Mouse (Mus musculus) right cerebral cortex, adult 18-20 months (tissue): ENCODE measurements around the gene Wnt11.

ENCODE experiments used
- DNase-seq: peaks from one replicate; pipeline ENCODE4 v3.0.0; 2022; ENCODE audit warnings: mixed read lengths

The Wnt11 gene

DNA sequence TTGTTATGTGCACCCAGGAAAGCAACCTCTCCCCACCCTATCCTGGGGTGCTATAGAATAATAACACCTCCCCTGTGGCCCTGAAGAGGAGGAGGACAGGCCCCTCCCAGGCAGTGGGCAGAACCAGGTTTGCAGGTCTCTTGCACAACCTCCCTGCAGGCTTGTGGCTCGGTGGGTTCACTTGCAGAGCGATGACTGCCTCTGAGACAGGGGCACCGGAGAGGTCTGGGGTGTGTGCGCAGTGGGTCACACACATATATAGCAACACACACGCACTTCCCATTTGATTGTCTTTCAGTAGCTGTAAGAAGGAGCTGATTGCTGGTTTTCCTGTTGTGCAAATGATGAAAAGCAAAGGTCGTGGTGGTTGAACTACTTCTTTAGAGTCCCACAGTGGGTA, 3.6 kb upstream of the Wnt11 start:
- DNase-seq = no peak

DNA sequence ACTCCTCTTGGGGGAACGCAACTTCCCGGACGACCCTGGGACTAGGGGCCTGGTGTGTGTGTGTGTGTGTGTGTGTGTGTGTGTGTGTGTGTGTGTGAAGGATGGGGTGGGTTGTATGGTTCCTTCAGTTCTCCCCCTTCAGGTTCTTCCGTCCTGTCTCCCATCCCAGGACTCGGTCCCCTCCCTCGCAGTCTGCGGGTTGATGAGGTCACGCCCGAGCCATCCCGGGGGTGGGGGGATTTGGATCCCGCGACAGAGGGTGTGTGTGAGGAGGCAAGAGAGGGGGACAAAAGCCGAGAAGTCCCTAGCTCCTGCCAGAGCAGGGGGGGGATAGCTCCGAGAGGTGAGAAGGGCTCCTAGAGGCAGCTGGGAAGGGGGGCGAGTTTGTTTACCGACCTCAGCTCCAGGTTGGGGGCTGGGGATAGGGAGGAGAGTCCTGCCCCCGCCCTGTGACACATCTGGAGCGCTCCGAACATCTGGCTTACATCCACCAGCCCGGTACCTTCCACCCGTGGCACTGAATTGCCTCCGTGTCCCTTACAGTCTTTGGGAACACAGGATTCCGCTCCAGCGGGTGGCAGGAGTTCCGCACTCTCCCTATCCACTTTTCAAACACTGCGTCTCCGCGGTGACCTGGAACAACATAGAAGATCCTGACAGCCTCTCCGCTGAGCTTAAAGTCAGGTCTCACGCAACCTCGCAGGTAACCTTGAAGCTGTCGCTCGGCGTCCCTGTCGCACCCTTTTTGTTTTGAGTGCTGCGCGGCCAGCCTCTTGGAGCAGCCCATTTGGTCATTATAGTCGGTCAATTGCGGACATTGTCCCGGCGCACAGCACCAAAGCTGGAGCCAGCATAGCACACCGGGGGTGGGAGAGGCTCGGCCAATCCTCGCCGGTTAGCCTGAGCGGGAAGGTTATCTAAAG, 868 bp downstream of the Wnt11 start:
- no peak for DNase-seq

DNA sequence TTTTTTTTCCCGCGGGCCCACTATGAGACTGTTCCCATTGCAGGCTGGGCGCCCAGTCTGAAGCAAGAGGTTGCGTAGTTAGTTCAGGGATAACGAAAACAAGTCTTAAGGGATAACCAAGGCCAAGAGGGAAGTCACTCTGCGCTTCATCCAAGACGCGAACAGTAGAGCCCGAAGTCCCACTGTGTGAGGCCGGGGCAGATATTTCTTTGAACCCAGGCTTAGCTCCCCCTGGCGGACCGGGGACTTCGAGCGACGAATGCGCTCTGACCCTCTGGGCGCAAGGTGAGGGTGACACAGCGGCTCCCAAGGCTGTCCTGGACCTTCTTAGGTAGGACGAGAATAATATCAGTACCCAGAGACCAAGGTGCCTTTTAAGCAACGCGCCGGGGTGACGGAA, 1.7 kb downstream of the Wnt11 start:
- DNase-seq = no peak

DNA sequence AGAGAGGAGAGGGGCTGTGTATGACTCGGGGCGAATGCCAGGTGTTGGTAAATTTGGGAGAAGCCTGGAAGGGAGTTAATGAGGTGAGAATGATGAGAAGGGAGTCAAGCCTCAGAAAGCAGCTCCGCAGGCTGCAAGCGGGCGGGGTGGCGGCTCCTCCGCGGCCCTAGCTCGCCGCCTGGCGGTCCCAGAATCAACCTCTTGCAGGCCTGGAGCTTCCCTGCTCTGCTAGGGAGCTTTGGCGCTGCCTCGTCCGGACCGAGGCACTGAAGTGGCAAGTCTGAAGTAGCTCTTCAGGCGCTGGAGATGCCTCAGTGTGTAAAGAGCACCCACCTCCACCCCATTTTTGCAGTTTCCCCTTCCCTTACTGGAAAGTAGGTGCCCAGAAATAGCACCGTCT, 3.0 kb downstream of the Wnt11 start:
- DNase-seq = peak; percentile 84

DNA sequence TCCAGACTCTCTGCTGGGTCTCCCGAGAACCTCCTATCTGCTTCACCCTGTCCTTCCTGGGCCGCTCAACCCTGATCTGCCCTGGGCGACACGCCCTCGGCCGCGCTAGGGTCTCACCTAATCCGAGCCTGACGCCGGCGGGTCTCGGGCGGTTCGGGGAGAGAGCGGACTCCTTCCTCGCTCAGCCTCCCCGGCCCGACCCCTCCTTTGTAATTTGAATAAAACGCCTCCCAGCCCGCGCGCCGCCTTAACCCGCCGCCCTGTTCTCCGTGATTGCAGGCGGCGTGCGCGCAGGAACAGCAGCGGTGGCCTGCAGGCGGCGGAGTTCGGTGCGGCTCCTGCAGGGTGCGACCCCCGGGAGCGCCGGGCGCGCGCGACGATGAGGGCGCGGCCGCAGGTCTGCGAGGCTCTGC, 3.8 kb downstream of the Wnt11 start:
- no peak for DNase-seq

DNA sequence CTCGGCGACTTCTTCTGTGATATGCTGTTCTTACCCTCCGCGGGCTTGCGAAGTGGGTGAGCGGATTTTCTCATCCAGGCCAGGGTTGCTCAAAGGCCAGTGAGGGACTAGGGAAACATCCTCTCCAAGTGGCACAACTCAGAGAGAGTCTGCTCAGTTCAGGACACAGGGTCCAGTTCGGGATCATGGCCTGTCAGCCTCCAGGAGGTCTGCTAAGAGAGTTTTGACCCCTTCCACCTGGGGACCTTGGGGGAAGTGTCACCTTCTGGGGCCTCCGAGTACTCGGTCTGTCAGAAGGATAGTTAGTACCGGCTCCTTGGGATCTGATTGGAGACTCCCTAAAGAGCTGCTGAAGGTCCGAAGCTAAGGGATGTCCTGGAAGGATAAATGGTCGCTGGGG, 4.4 kb downstream of the Wnt11 start:
- no peak for DNase-seq

DNA sequence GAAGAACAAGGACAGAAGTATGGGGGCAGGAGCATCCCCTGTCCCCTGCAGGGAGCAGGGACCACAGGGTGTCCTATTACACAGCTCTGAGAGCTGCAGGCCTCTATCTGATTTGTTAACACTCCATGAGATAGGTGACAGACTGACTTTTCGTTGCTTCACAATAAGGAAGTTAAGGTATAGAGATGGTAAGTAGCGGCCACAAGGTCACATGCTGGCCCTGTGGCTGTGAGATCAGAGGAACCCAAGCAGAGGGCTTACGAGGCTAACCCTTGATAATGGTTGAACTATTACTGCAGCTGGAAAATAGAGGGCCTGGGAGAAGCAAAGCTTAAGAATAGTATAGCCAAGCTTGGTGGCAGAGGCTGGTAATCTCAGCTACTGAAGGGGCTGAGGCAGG, 5.9 kb downstream of the Wnt11 start:
- DNase-seq = no peak

DNA sequence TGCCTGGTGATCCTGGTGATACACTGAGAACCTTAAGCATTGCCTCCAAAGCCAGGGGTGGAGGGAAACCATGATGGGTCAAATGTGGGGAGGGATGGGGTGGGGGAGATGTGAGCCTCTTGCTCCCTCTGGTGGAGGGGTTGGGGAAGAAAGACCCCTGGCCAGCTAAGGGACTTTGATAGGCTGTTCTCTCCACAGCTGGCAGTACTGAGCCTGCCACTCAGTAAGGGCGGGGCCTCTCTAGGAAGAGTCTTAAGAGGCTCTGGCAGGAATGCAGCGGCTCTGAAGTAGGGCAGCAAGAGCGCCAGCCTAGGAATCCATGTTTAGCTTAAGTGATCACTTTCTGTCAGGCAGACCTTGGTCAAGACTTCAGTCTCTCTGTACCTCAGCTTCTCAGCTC, 6.9 kb downstream of the Wnt11 start:
- no peak for DNase-seq

DNA sequence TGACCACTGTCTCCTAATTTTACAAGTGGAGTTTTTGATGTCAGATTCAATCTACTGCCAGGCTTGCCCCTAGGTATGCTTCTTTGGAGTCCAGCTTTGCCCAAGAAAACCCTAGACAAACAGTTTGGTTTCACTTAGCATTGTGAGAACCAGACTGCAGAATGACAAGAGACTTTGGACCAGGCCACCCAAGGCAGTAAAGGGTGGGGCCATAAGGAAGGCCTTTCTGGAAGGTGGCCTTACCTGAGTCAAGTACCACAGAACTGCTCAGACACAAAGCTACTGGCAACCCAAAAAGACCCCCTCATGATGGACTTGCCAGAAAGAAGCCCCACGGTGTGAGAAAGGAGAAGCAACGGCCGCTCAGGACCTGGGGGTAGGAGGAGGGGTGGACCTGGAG, 8.1 kb downstream of the Wnt11 start:
- DNase-seq = no peak

DNA sequence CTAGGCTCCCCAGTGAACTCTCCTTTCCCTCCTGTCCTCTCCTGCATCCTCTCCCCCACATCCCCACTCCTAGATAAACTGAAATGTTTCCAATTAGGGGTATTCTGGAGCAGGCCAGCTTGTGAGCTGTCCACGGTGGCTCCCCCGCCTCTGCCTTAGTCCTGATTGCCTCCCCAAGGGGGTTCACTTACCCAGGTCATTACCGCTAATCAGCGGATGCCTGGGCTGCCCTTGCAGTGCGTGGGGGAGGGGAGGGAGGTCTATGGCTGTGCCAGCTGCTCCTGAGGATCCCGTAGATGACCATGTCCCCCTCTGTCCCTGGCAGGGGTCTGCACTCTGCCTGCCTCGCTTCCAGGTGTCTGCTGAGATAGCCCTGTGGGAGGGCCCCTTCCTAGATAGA, 8.7 kb downstream of the Wnt11 start:
- no peak for DNase-seq

DNA sequence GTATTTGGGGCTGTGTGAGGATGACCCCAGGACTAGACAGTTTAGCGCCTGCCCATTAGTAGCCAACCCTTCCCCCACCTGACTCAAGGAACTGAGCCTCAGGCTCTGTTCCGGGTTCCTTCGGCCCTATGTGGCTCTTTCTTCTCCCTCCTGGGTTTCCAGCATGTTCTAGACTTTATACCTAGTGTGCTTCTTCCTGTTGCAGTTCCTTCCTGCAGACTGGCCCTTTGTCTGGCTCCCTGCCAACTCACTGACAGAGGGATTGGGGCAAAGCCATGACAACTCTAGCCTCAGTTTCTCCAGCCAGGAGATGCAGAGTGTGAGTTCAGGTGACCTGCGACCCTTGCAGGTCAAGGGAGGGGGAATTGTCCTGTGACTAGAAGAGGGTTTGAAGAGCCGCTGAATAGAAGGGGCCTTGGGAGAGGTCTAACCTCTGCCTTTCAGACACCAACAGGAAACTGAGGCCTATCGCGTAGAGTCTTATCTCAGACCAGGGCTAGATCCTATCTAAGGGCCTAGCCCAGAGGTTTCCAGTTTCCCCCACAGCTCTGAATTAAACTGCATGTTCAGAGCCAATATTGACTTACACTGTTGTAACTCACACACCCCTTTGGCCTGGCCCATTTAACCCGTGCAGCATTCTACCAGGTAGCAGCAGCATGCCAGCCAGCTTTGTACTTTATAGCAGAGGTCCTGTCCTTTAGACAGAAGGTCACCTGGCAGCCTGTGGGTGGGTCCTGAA, 14.2 kb downstream of the Wnt11 start:
- DNase-seq = no peak

DNA sequence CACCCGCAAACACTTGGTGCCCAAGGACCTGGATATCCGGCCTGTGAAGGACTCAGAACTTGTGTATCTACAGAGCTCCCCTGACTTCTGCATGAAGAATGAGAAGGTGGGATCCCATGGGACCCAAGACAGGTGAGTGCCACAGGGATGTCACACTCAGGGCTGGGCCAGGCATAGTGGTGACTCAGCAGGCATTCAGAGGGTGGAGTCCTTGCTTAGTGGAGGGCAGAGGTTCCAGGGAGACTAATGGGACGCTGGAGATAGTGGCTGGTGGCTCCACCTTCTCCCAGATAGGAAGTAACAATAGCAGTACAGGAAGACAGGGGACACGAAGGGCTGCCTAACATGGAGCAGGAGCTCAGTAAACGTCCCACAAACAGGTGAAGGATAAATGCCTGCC, 15.5 kb downstream of the Wnt11 start:
- no peak for DNase-seq

DNA sequence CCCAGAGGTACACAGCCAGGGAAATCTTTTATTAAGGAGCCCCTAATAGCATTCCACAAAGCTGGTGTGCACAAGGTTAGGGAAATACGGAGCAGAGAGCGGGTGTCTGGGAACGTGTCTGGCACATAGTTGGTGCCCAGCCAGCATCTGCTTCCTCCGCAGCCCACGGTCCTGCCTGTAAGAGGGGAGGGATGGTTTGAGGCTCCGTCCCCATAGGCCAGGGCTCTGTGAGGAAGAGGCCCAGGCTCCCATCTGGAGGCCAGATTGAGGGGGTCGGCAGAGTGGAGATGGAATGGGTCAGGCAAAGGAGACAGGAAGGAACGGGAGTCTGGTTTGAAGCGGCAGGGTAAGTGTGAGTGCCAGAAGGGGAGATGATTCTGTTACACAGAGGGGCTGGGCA, 16.3 kb downstream of the Wnt11 start:
- DNase-seq = no peak

DNA sequence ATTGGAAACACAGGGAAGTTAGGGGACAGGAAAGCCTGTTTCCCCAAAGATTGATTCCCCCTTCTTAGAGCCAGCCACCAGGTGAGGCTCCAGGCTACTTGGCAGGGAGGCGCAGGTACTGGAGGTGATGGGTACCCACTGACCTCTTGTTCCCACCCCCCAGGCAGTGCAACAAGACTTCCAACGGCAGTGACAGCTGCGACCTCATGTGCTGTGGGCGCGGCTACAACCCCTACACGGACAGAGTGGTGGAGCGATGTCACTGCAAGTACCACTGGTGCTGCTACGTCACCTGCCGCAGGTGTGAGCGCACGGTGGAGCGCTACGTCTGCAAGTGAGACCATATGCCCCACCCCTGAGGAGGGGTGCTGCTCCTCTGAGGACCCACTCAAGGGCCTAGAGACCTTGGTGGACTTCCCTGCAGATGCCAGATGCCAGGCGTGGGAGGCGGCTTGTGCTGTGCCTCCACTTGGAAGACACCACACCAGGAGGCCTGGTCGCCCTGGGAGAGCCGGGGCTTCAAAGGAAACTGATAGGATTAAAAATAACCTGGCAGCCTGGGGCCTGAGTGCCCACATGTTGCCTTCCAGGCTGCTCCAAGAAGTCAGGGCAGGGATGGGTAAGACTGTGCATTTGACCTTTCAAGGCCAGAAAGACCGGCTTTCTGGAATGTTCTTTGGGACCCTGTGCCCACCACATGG, 18.2 kb downstream of the Wnt11 start:
- no peak for DNase-seq

DNA sequence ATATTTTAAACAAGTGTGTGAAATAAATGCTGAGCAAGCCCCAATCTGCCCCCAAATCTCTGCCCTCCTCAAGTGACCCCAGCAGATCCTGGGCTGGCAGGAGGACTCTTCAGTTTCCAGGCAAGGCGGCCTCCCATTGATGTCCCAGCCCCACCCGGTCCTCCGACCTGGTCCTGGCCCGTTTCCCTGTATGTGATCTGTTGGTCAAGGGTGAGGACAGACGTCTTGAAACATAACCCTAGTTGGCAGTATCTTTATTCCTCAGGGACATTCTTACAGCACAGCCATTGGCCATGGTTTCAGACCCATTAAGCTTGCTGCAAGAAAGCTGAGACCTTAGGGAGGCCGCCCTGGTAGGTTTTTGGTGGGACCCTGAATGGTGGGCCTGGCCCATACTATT, 18.9 kb downstream of the Wnt11 start:
- no peak for DNase-seq

DNA sequence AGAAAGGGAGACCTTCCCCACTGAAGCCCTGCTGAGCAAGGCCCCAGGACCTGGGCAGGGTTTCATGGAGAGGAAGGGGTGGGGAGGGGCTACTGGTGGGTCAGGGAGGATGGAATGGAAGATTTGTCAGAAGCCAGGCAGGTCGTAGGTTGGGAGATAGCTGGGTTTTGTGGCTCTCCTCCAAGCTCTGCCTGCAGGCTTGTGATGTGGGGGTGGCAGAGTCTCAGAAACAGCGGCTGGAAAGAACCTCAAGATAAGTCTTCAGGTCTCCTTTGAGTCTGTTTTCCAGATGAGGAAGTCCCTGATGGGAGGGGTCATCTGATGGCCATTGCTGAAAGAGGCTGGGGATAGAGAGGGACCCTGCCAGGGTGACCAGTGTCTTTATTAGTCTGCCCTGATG, 20.5 kb downstream of the Wnt11 start:
- peak; percentile 54 for DNase-seq

DNA sequence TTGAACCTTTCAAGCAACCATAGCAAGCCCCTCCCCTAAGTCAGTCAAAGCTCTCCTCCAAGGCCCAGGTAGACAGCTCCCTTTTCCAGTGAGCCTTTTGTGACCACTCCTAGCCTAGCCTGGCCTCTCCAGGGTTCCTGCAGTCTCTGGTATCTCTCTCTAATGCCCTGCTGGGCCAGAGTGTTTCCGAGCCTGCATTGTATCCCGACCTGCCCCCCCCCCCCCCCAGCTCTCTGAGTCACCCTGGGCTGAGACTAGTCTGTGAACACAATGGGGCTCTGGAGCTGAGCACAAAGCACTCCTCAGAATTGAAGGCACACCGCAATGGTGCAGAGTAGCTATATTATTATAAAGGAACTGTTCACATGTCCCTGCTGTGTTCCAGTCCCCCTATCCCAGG, 21.2 kb downstream of the Wnt11 start:
- DNase-seq = no peak

DNA sequence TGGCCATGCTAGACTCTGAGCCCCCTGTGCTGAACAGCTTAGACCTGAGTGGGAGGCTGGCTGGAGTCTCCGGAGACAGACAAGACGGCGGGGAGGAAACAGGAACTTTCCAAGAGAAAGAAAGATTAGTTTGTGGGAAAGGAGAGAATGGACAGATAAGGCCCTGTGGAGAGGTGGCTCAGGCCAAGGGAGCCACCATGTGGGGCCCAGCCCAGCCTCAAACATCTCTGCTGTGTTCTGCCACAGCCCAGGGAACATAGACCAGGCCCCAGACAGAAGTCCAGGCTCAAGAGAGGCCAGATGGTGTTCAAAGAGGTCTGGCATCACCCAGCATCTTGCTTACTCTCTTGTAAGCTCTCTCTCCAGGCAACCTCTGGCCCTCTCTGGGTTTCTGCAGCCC, 22.2 kb downstream of the Wnt11 start:
- no peak for DNase-seq

DNA sequence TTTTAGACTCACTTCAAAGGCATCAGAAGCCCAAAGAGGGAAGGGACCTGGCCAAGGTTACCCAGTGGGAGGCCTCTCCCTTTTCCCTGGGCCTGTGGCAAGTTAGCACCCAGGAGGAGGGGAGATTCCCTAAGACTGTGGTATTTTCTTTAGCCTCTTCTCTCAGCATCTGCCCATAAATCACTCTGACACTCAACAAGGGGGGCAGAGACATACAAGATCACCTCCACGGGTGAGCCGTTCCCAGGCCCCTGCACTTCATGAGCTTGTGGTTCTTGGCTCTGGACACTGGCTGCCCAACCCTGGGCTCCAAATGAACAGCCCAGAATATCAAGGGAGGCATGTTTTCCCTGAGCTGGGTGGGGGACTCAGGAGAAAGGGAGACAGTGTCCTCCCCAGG, 26.1 kb downstream of the Wnt11 start:
- no peak for DNase-seq

DNA sequence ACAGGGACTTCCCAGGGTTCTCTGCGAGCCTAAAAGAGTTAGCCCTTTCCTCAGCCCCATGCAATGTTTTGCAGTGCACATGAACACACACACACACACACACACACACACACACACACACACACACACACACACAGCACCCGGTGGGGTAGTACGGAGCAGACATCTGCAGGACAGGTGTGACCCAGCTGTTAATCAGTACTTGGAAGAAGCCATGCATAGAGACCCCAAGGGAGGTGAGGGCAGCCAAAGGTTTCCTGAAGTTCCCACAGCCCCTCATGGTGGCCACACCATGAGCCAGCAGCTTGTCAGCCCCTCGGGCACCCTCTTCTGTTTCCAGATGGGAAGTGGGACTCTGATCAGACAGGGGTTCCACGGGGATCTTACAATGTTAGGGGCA, 28.1 kb downstream of the Wnt11 start:
- no peak for DNase-seq

DNA sequence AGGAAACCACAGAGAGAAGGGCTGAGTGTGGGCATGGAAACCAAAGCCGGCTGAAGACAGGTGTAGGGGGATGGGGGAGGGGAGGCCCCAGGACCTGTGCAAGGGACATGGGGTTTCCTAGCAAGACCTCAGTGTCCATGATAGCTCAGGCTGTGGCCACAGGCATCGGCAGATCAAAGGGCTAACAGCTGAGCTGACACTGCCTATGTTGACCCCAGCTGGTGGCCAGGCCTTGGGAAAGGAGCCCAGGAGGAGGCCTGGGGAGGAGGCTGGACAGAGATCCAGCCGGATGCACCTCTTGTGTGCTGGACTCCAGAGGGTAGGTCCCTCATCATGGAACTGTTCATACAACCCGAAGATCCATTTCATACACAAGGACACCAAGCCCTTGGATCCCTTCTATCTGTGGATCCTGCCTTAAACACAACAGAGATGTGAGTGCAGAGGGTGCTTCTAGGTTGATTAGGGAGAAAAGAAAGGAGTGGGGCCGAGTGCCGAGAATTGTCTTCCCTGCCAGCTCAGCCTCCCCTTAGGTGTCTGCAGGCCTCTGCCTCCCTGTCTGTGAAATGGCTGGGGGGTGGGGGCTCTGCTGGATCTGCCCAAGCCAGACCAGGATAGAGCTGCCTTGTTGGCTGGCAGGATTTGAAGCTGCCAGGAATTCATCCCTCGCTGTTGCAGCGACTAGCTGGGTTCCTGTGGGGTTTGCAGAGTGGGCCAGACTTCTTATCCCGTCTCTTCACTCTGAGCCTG, 29.2 kb downstream of the Wnt11 start:
- no peak for DNase-seq

DNA sequence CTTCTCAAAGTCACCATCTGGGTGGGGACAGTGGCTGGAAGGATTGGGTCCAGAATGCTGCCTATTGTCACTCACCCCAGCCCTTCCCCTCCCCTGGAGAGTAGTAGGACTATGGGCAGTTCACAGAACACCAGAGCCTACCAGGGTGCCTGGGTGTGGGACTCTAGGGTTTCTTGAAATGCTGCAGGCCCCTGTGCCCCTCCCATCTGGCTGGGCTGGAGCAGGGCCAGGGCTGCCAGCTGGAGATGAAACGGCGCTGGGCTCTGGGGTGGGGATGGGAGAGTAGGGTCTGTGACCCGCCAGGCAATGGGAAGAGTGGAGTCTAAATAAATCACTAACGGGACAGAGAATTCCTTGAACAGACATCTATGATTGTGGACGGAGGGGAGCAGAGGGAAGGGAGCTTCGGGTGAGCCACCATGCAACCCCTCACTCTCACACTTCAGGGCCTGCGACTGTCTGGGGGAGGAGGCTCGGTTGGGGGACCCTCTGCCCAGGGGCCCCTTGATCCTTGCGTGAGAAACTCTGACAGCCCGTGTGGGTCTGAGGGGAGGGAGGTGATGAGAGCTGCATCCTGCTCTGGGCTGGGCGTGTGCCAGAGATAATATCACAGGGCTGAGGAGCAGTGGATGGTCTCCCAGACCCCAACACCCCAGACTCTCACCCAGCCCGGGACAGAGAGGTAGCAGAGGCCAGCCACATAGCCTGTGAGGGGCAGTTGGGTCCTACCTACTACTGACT, 32.3 kb downstream of the Wnt11 start:
- no peak for DNase-seq
